Mouse (Mus musculus) thymus, adult 2 months (tissue): ENCODE data around the gene Nsl1. TPM values are rescaled to one million over a fixed set of nuclear protein-coding genes. Genes with fewer than 3 reads are reported as not detected.

Experiments used
- DNase-seq: peaks from one replicate; pipeline ENCODE4 v3.0.0; 2021
- H3K27ac ChIP-seq: fragments of 200-500 bp; 2 replicates; pipeline ENCODE4 v1.5.1; 2012; ENCODE audit warnings: low read length, control low read depth; ENCODE audit not compliant: control insufficient read depth, insufficient read depth
- H3K27me3 ChIP-seq: fragments of 200-500 bp; 2 replicates; pipeline ENCODE4 v1.6.1; 2012; ENCODE audit warnings: mild to moderate bottlenecking, low read length, moderate library complexity, mixed read lengths; ENCODE audit not compliant: control insufficient read depth, insufficient read depth
- H3K36me3 ChIP-seq: fragments of 200-500 bp; 2 replicates; pipeline ENCODE4 v1.6.1; 2012; ENCODE audit warnings: mild to moderate bottlenecking, low read length, moderate library complexity; ENCODE audit not compliant: control insufficient read depth, insufficient read depth
- H3K4me1 ChIP-seq: fragments of 200-500 bp; replicated peaks from 2 replicates; pipeline ENCODE4 v1.6.1; 2012; ENCODE audit warnings: low read length; ENCODE audit not compliant: control insufficient read depth, insufficient read depth
- H3K4me3 ChIP-seq: fragments of 200-500 bp; 2 replicates; pipeline ENCODE4 v1.5.1; 2012; ENCODE audit warnings: mild to moderate bottlenecking, low read length, control low read depth, moderate library complexity; ENCODE audit not compliant: control insufficient read depth, insufficient read depth
- CTCF ChIP-seq: fragments of 200-500 bp; IDR thresholded peaks from 2 replicates; pipeline ENCODE4 v1.5.1; 2012; ENCODE audit warnings: mild to moderate bottlenecking, control low read depth, low read length, moderate library complexity, borderline replicate concordance; ENCODE audit not compliant: control insufficient read depth, poor library complexity, insufficient read depth; ENCODE audit errors: extremely low read depth
- POLR2A ChIP-seq: fragments of 200-500 bp; IDR thresholded peaks from 2 replicates; pipeline ENCODE4 v1.6.1; 2012; ENCODE audit warnings: mild to moderate bottlenecking, low read length, control low read depth, moderate library complexity; ENCODE audit not compliant: control insufficient read depth, poor library complexity, insufficient read depth; ENCODE audit errors: extremely low read depth
- WGBS: fragments of 180-500 bp; shearing (Covaris S2); methylation state at CpG from one replicate; pipeline ENCODE4 v1.1.7; 2018; 5-methylcytosine and 5-hydroxymethylcytosine counted together
- polyA plus RNA-seq: library from polyadenylated mRNA; depleted of rRNA; stranded (reverse); fragments of >200 nt; gene quantifications from 2 replicates; pipeline ENCODE4 v1.2.3, GENCODE M21; 2012

Gene Nsl1
- polyA plus RNA-seq, 1 experiment: 8.1 TPM

- H3K4me1 ChIP-seq: no peaks in the 10 kb centered on the region
- no peak for TF ChIP-seq CTCF
- TF ChIP-seq POLR2A: no peak
- H3K27me3 ChIP-seq: no peaks in the 10 kb centered on the region
- no peak for DNase-seq
- H3K4me3 ChIP-seq: no peak overlapping the region
- no peaks in the 10 kb centered on the region for H3K36me3 ChIP-seq
- H3K27ac ChIP-seq: no peak overlapping the region
- 92% methylated on average over 4 of the region's 4 CpGs for WGBS
Measured at GRCm38 (mm10) chr1:191037999-191038398, 24.8 kb upstream of the Nsl1 start.

- Histone ChIP-seq H3K27ac (no peak overlapping the region), H3K4me3 (no peak overlapping the region), H3K27me3 (no peaks in the 10 kb centered on the region), H3K4me1 (no peaks in the 10 kb centered on the region), H3K36me3 (no peaks in the 10 kb centered on the region)
- DNase-seq: no peak
- TF ChIP-seq POLR2A (no peak), CTCF (no peak)
Measured at GRCm38 (mm10) chr1:191041352-191041751, 21.5 kb upstream of the Nsl1 start.

- H3K27ac ChIP-seq: no peak overlapping the region
- WGBS: 86% methylated on average over 5 of the region's 5 CpGs
- no peaks in the 10 kb centered on the region for H3K27me3 ChIP-seq
- H3K4me1 ChIP-seq: no peaks in the 10 kb centered on the region
- H3K4me3 ChIP-seq: no peak overlapping the region
- H3K36me3 ChIP-seq: no peaks in the 10 kb centered on the region
- TF ChIP-seq POLR2A: no peak
- TF ChIP-seq CTCF: no peak
- DNase-seq: no peak
Measured at GRCm38 (mm10) chr1:191042106-191042505, 20.7 kb upstream of the Nsl1 start.

- Histone ChIP-seq H3K4me1 (no peaks in the 10 kb centered on the region), H3K36me3 (no peaks in the 10 kb centered on the region), H3K27ac (no peak overlapping the region), H3K27me3 (no peaks in the 10 kb centered on the region), H3K4me3 (no peak overlapping the region)
- no peak for DNase-seq
- no peak for TF ChIP-seq POLR2A
- no peak for TF ChIP-seq CTCF
- 87% methylated on average over 3 of the region's 3 CpGs for WGBS
Measured at GRCm38 (mm10) chr1:191042688-191043087, 20.1 kb upstream of the Nsl1 start.

GRCm38 (mm10) chr1:191045264-191045663, 17.5 kb upstream of the Nsl1 start:
- 97% methylated on average over 2 of the region's 2 CpGs for WGBS
- no peak for DNase-seq
- H3K36me3 ChIP-seq: no peaks in the 10 kb centered on the region
- no peak overlapping the region for H3K27ac ChIP-seq
- H3K27me3 ChIP-seq: no peaks in the 10 kb centered on the region
- H3K4me1 ChIP-seq: no peaks in the 10 kb centered on the region
- H3K4me3 ChIP-seq: no peak overlapping the region
- TF ChIP-seq POLR2A: no peak
- TF ChIP-seq CTCF: no peak

GRCm38 (mm10) chr1:191046231-191046824, 16.5 kb upstream of the Nsl1 start:
- Histone ChIP-seq H3K27ac (no peak overlapping the region), H3K4me3 (no peak overlapping the region), H3K36me3 (no peaks in the 10 kb centered on the region), H3K27me3 (no peaks in the 10 kb centered on the region), H3K4me1 (no peaks in the 10 kb centered on the region)
- no peak for DNase-seq
- no peak for TF ChIP-seq POLR2A
- TF ChIP-seq CTCF: no peak
- WGBS: 89% methylated on average over 7 of the region's 7 CpGs

GRCm38 (mm10) chr1:191053555-191053954, 9.3 kb upstream of the Nsl1 start:
- H3K4me1 ChIP-seq: no peaks in the 10 kb centered on the region
- H3K4me3 ChIP-seq: no peak overlapping the region
- no peak for TF ChIP-seq CTCF
- 91% methylated on average over 3 of the region's 3 CpGs for WGBS
- no peaks in the 10 kb centered on the region for H3K27me3 ChIP-seq
- no peak for DNase-seq
- no peaks in the 10 kb centered on the region for H3K36me3 ChIP-seq
- H3K27ac ChIP-seq: no peak overlapping the region
